8 mouse cellular contexts compared by ENCODE assay signal in genomic region chr16:84734806-84735165, GRCm38 (mm10). TPM values are rescaled to one million over a fixed set of nuclear protein-coding genes. Genes with fewer than 3 reads are reported as not detected.
A peak's percentile ranks its signal among the peaks of the same experiment; 100 is the strongest.
DNase-seq lines count a peak whose midpoint lies in the region; ATAC-seq and TF ChIP-seq lines count a peak whose summit lies in the region.

No protein-coding gene starts in this region.

- H3K27ac ChIP-seq in embryonic facial prominence, embryonic 14.5 days (replicated peaks; ENCODE audit: low read depth, low read length), result no peak overlapping the region
- no peak overlapping the region for H3K27ac ChIP-seq in limb, embryonic 11.5 days (replicated peaks; ENCODE audit: low read depth, low read length)
- H3K27ac ChIP-seq in olfactory bulb, adult 2 months (ENCODE audit: insufficient read depth, low read depth, low read length), result peak overlapping the region; percentile 40; the same call in 1 of the 2 replicates

- WGBS in lung, adult 2 months, result under 1% methylated on average over 15 of the region's 15 CpGs
- under 1% methylated on average over 15 of the region's 15 CpGs for WGBS in embryonic facial prominence, embryonic 14.5 days
- under 1% methylated on average over 15 of the region's 15 CpGs for WGBS in limb, embryonic 11.5 days
- under 1% methylated on average over 15 of the region's 15 CpGs for WGBS in olfactory bulb, adult 2 months

- peak; percentile 49 for ATAC-seq in embryonic facial prominence, embryonic 14.5 days (ENCODE audit: low read depth)
- ATAC-seq in limb, embryonic 11.5 days (ENCODE audit: insufficient number of reproducible peaks, low FRiP score, low TSS enrichment, low read depth), result peak; percentile 45; the same call in 1 of the 2 replicates

- H3K4me2 ChIP-seq in embryonic facial prominence, embryonic 14.5 days (ENCODE audit: low read depth, low read length), result peak overlapping the region; percentile 74
- H3K4me2 ChIP-seq in limb, embryonic 11.5 days (ENCODE audit: low read depth, severe bottlenecking), result peak overlapping the region; percentile 51; the same call in 1 of the 2 replicates

- no peaks in the 10 kb centered on the region; the same call in none of the 2 replicates for H3K4me1 ChIP-seq in lung, adult 2 months (ENCODE audit: control insufficient read depth, insufficient read depth, low read length)
- peaks cover 5% of the 10 kb centered on the region for H3K4me1 ChIP-seq in embryonic facial prominence, embryonic 14.5 days (ENCODE audit: control insufficient read depth, insufficient read depth, low read length)
- peaks cover 5% of the 10 kb centered on the region for H3K4me1 ChIP-seq in limb, embryonic 11.5 days (ENCODE audit: control insufficient read depth, insufficient read depth, low read length)
- peaks cover 4% of the 10 kb centered on the region; the same call in 1 of the 2 replicates for H3K4me1 ChIP-seq in olfactory bulb, adult 2 months (ENCODE audit: control insufficient read depth, insufficient read depth, low read length)

- H3K36me3 ChIP-seq in embryonic facial prominence, embryonic 14.5 days (ENCODE audit: control insufficient read depth, insufficient read depth, low read length), result peaks cover 24% of the 10 kb centered on the region
- no peaks in the 10 kb centered on the region; the same call in 1 of the 2 replicates for H3K36me3 ChIP-seq in limb, embryonic 11.5 days (ENCODE audit: control insufficient read depth, insufficient read depth, low read length)

- no peaks in the 10 kb centered on the region for H3K27me3 ChIP-seq in embryonic facial prominence, embryonic 14.5 days (replicated peaks; ENCODE audit: control insufficient read depth, insufficient read depth, low read length)
- H3K27me3 ChIP-seq in limb, embryonic 11.5 days (ENCODE audit: control insufficient read depth, insufficient read depth, low read length), result no peaks in the 10 kb centered on the region

- H3K9me3 ChIP-seq in embryonic facial prominence, embryonic 14.5 days (ENCODE audit: control insufficient read depth, low read length), result no peaks in the 10 kb centered on the region
- no peaks in the 10 kb centered on the region for H3K9me3 ChIP-seq in limb, embryonic 11.5 days (ENCODE audit: control insufficient read depth, low read length)

- no peak for TF ChIP-seq POLR2A in lung, adult 2 months (IDR thresholded peaks at IDR 0.05; ENCODE audit: borderline replicate concordance, extremely low read depth, low read depth, low read length)
- no peak for TF ChIP-seq POLR2A in olfactory bulb, adult 2 months (IDR thresholded peaks at IDR 0.05; ENCODE audit: insufficient read depth, low read depth, low read length)

- no peak for TF ChIP-seq CTCF in lung, adult 2 months (IDR thresholded peaks at IDR 0.05; ENCODE audit: insufficient read depth, low read length)
- no peak for TF ChIP-seq CTCF in olfactory bulb, adult 2 months (IDR thresholded peaks at IDR 0.05; ENCODE audit: insufficient read depth, low read depth, low read length)

- H3K9ac ChIP-seq in embryonic facial prominence, embryonic 14.5 days (ENCODE audit: low read depth, low read length), result peak overlapping the region; percentile 80
- H3K9ac ChIP-seq in limb, embryonic 11.5 days (ENCODE audit: low read length), result peak overlapping the region; percentile 78

- DNase-seq in lung, adult 2 months, result no peak
- no peak for DNase-seq in lung, adult 18-20 months
- DNase-seq in embryonic facial prominence, embryonic 14.5 days (ENCODE audit: low spot score), result no peak
- no peak for DNase-seq in limb, embryonic 11.5 days (ENCODE audit: low spot score)
- DNase-seq in urinary bladder, postnatal 25 days (ENCODE audit: low spot score), result no peak
- no peak for DNase-seq in kidney, postnatal 4 days
- DNase-seq in cerebellum, adult 11-12 months, result no peak

- peak overlapping the region; percentile 73 for H3K4me3 ChIP-seq in lung, adult 2 months (replicated peaks; ENCODE audit: extremely low read depth, low read depth, low read length)
- peak overlapping the region; percentile 72 for H3K4me3 ChIP-seq in embryonic facial prominence, embryonic 14.5 days (ENCODE audit: low read depth, low read length)
- peak overlapping the region; percentile 65 for H3K4me3 ChIP-seq in limb, embryonic 11.5 days (ENCODE audit: low read depth, low read length)
- peak overlapping the region; percentile 74 for H3K4me3 ChIP-seq in olfactory bulb, adult 2 months (ENCODE audit: insufficient read depth, low read depth, low read length)

RNA-seq across cellular contexts. Expression of gene Mrpl39, which starts 0.8 kb away (rescaled TPM):
- polyA plus RNA-seq in lung, adult 2 months (2012; rRNA removed), result 8.6 and 12.0 TPM in 2 replicates
- polyA plus RNA-seq in embryonic facial prominence, embryonic 14.5 days (2014; fragmentation: Nextera tagmentation; extraction: Ambion mirVana), result 43.0 and 44.0 TPM in 2 replicates
- polyA plus RNA-seq in limb, embryonic 11.5 days (2014; fragmentation: Nextera tagmentation; extraction: Ambion mirVana), result 52.6 and 53.0 TPM in 2 replicates
- not detected in 2 replicates for polyA plus RNA-seq in olfactory bulb, adult 2 months (2012; ENCODE audit: insufficient read depth, insufficient read length, low replicate concordance, missing spikeins)

RNA-seq across cellular contexts. Expression of gene Jam2, which starts 39.1 kb away (rescaled TPM):
- polyA plus RNA-seq in lung, adult 2 months (2012; rRNA removed), result 13.4 and 16.6 TPM in 2 replicates
- polyA plus RNA-seq in embryonic facial prominence, embryonic 14.5 days (2014; fragmentation: Nextera tagmentation; extraction: Ambion mirVana), result 21.2 and 21.6 TPM in 2 replicates
- 2.5 and 2.8 TPM in 2 replicates for polyA plus RNA-seq in limb, embryonic 11.5 days (2014; fragmentation: Nextera tagmentation; extraction: Ambion mirVana)
- not detected in 2 replicates for polyA plus RNA-seq in olfactory bulb, adult 2 months (2012; ENCODE audit: insufficient read depth, insufficient read length, low replicate concordance, missing spikeins)
